Mouse (Mus musculus) embryonic facial prominence, embryonic 12.5 days (tissue): ENCODE results near the gene Wars2. TPM values are rescaled to one million over a fixed set of nuclear protein-coding genes. Genes with fewer than 3 reads are reported as not detected.

Experiments
- ATAC-seq: fragments of 200-750 bp; cut with Nextera tagmentation; 2 replicates; pipeline ENCODE4 v1.8.0; 2017; ENCODE audit not compliant: insufficient number of reproducible peaks, insufficient read depth, low FRiP score, low TSS enrichment
- H3K27ac ChIP-seq: fragments of 300-500 bp; sonication (generic); 2 replicates; pipeline ENCODE4 v1.5.1; 2016; ENCODE audit warnings: mild to moderate bottlenecking
- H3K27me3 ChIP-seq: fragments of 300-500 bp; sonication (generic); 2 replicates; pipeline ENCODE4 v1.6.1; 2016; ENCODE audit warnings: mild to moderate bottlenecking, moderate library complexity
- H3K36me3 ChIP-seq: fragments of 300-500 bp; sonication (generic); 2 replicates; pipeline ENCODE4 v1.6.1; 2016; ENCODE audit warnings: mild to moderate bottlenecking
- H3K4me1 ChIP-seq: fragments of 300-500 bp; sonication (generic); 2 replicates; pipeline ENCODE4 v1.6.1; 2016
- H3K4me2 ChIP-seq: fragments of 300-500 bp; sonication (generic); replicated peaks from 2 replicates; pipeline ENCODE4 v1.6.1; 2016; ENCODE audit warnings: mild to moderate bottlenecking, moderate library complexity
- H3K4me3 ChIP-seq: fragments of 300-500 bp; sonication (generic); 2 replicates; pipeline ENCODE4 v1.5.1; 2016; ENCODE audit warnings: mild to moderate bottlenecking
- H3K9ac ChIP-seq: fragments of 300-500 bp; sonication (generic); 2 replicates; pipeline ENCODE4 v1.6.1; 2016; ENCODE audit warnings: mild to moderate bottlenecking, moderate library complexity
- H3K9me3 ChIP-seq: fragments of 300-500 bp; sonication (generic); 2 replicates; pipeline ENCODE4 v1.6.1; 2016; ENCODE audit warnings: mild to moderate bottlenecking, moderate library complexity
- WGBS: fragments of 180-500 bp; shearing (Covaris S2); methylation state at CpG from one replicate; pipeline ENCODE4 v1.1.7; 2016; 5-methylcytosine and 5-hydroxymethylcytosine counted together
- polyA plus RNA-seq: library from polyadenylated mRNA; unstranded; fragments of >200 nt; fragmentation: Nextera tagmentation; extraction: Ambion mirVana; gene quantifications from 2 replicates; pipeline ENCODE4 v1.2.1, GENCODE M21; 2016

Wars2 gene
- polyA plus RNA-seq, 1 experiment from 2014 or later, result 9.1 TPM

GRCm38 (mm10) chr3:99240213-99240720 is 99.4 kb downstream of the Wars2 start, which contains the start of gene Tbx15:
TSS of gene Tbx15 (plus strand) at chr3:99240381.
- H3K27me3 ChIP-seq, result peaks cover 78% of the 10 kb centered on the region
- ATAC-seq, result 0 out of 2 replicates have a peak, but pooled peaks have one; percentile 47
- H3K4me3 ChIP-seq, result peak within 1 kb of the TSS; percentile 27
- H3K4me1 ChIP-seq, result peaks cover 3% of the 10 kb centered on the region; the same call in 1 of the 2 replicates
- no peak within 1 kb of the TSS for H3K27ac ChIP-seq
- no peaks in the 10 kb centered on the region for H3K36me3 ChIP-seq
- H3K9ac ChIP-seq, result 0 out of 2 replicates have a peak within 1 kb of the TSS, but pooled peaks have one; percentile 19
- under 1% methylated on average over 20 of the region's 20 CpGs for WGBS
- H3K9me3 ChIP-seq, result no peaks in the 10 kb centered on the region
- H3K4me2 ChIP-seq, result peak within 1 kb of the TSS; percentile 39

GRCm38 (mm10) chr3:99240811-99241738 is 100.2 kb downstream of the Wars2 start:
- H3K9ac ChIP-seq, result 0 out of 2 replicates have a peak overlapping the region, but pooled peaks have one; percentile 19
- H3K36me3 ChIP-seq, result no peaks in the 10 kb centered on the region
- H3K27me3 ChIP-seq, result peaks cover 81% of the 10 kb centered on the region
- H3K4me2 ChIP-seq, result peak overlapping the region; percentile 39
- H3K9me3 ChIP-seq, result no peaks in the 10 kb centered on the region
- peak overlapping the region; percentile 27 for H3K4me3 ChIP-seq
- peaks cover 3% of the 10 kb centered on the region; the same call in 1 of the 2 replicates for H3K4me1 ChIP-seq
- WGBS, result under 1% methylated on average over 50 of the region's 50 CpGs
- no peak overlapping the region for H3K27ac ChIP-seq
- no peak for ATAC-seq

- H3K4me2 ChIP-seq, result no peak overlapping the region
- H3K27ac ChIP-seq, result no peak overlapping the region
- H3K4me3 ChIP-seq, result no peak overlapping the region
- peaks cover 85% of the 10 kb centered on the region for H3K27me3 ChIP-seq
- no peaks in the 10 kb centered on the region for H3K9me3 ChIP-seq
- WGBS, result 8% methylated on average over 8 of the region's 8 CpGs
- peaks cover 3% of the 10 kb centered on the region; the same call in 1 of the 2 replicates for H3K4me1 ChIP-seq
- no peaks in the 10 kb centered on the region for H3K36me3 ChIP-seq
- H3K9ac ChIP-seq, result no peak overlapping the region
- ATAC-seq, result no peak
These were observed 101.6 kb downstream of the Wars2 start for GRCm38 (mm10) chr3:99242481-99242880.

- Histone ChIP-seq H3K27me3 (peaks cover 87% of the 10 kb centered on the region), H3K4me1 (peaks cover under 1% of the 10 kb centered on the region; the same call in 1 of the 2 replicates), H3K9me3 (no peaks in the 10 kb centered on the region), H3K9ac (no peak overlapping the region), H3K4me3 (no peak overlapping the region), H3K4me2 (no peak overlapping the region), H3K27ac (no peak overlapping the region), H3K36me3 (no peaks in the 10 kb centered on the region)
- ATAC-seq, result no peak
- WGBS, result 22% methylated on average over 3 of the region's 3 CpGs
These were observed 104.5 kb downstream of the Wars2 start for GRCm38 (mm10) chr3:99245341-99245740.

- Histone ChIP-seq H3K27ac (no peak overlapping the region), H3K4me1 (no peaks in the 10 kb centered on the region), H3K4me2 (no peak overlapping the region), H3K9ac (no peak overlapping the region), H3K4me3 (no peak overlapping the region), H3K27me3 (peaks cover 95% of the 10 kb centered on the region), H3K36me3 (no peaks in the 10 kb centered on the region), H3K9me3 (no peaks in the 10 kb centered on the region)
- WGBS, result 40% methylated on average over 3 of the region's 3 CpGs
- no peak for ATAC-seq
These were observed 105.8 kb downstream of the Wars2 start for GRCm38 (mm10) chr3:99246629-99247028.

GRCm38 (mm10) chr3:99247586-99247985 is 106.7 kb downstream of the Wars2 start:
- Histone ChIP-seq H3K9me3 (no peaks in the 10 kb centered on the region), H3K27ac (no peak overlapping the region), H3K4me2 (no peak overlapping the region), H3K36me3 (no peaks in the 10 kb centered on the region), H3K27me3 (peaks cover 97% of the 10 kb centered on the region), H3K9ac (no peak overlapping the region), H3K4me3 (no peak overlapping the region), H3K4me1 (no peaks in the 10 kb centered on the region)
- WGBS, result 9% methylated on average over 4 of the region's 4 CpGs
- no peak for ATAC-seq

- no peaks in the 10 kb centered on the region for H3K4me1 ChIP-seq
- peak overlapping the region; percentile 19; the same call in 1 of the 2 replicates for H3K4me2 ChIP-seq
- WGBS, result 3% methylated on average over 28 of the region's 28 CpGs
- H3K4me3 ChIP-seq, result peak overlapping the region; percentile 0; the same call in 1 of the 2 replicates
- no peak overlapping the region for H3K9ac ChIP-seq
- H3K27me3 ChIP-seq, result peaks cover 96% of the 10 kb centered on the region
- H3K27ac ChIP-seq, result no peak overlapping the region
- no peak for ATAC-seq
- no peaks in the 10 kb centered on the region for H3K9me3 ChIP-seq
- H3K36me3 ChIP-seq, result no peaks in the 10 kb centered on the region
These were observed 107.3 kb downstream of the Wars2 start for GRCm38 (mm10) chr3:99247996-99248801.

GRCm38 (mm10) chr3:99248831-99249550 is 108.1 kb downstream of the Wars2 start:
- H3K4me3 ChIP-seq, result peak overlapping the region; percentile 0; the same call in 1 of the 2 replicates
- peak overlapping the region; percentile 30; the same call in 1 of the 2 replicates for H3K27ac ChIP-seq
- peaks cover 89% of the 10 kb centered on the region for H3K27me3 ChIP-seq
- no peaks in the 10 kb centered on the region for H3K4me1 ChIP-seq
- no peaks in the 10 kb centered on the region for H3K9me3 ChIP-seq
- no peak for ATAC-seq
- no peaks in the 10 kb centered on the region for H3K36me3 ChIP-seq
- peak overlapping the region; percentile 19 for H3K4me2 ChIP-seq
- no peak overlapping the region for H3K9ac ChIP-seq
- WGBS, result 2% methylated on average over 25 of the region's 25 CpGs

- ATAC-seq, result no peak
- Histone ChIP-seq H3K4me1 (no peaks in the 10 kb centered on the region), H3K9ac (no peak overlapping the region), H3K27me3 (peaks cover 84% of the 10 kb centered on the region), H3K9me3 (no peaks in the 10 kb centered on the region), H3K36me3 (no peaks in the 10 kb centered on the region), H3K27ac (peak overlapping the region; percentile 30; the same call in 1 of the 2 replicates), H3K4me3 (no peak overlapping the region), H3K4me2 (no peak overlapping the region)
- 4% methylated on average over 11 of the region's 11 CpGs for WGBS
These were observed 108.6 kb downstream of the Wars2 start for GRCm38 (mm10) chr3:99249551-99249870.

- no peak overlapping the region for H3K27ac ChIP-seq
- no peak overlapping the region for H3K9ac ChIP-seq
- no peak overlapping the region for H3K4me2 ChIP-seq
- no peaks in the 10 kb centered on the region for H3K9me3 ChIP-seq
- ATAC-seq, result no peak
- H3K4me1 ChIP-seq, result no peaks in the 10 kb centered on the region
- 0% methylated on average over 6 of the region's 6 CpGs for WGBS
- H3K4me3 ChIP-seq, result no peak overlapping the region
- no peaks in the 10 kb centered on the region for H3K36me3 ChIP-seq
- H3K27me3 ChIP-seq, result peaks cover 82% of the 10 kb centered on the region
These were observed 109.0 kb downstream of the Wars2 start for GRCm38 (mm10) chr3:99249906-99250305.
